Mouse (Mus musculus): Measurements from ENCODE around the gene Stxbp1. TPM values are rescaled to one million over a fixed set of nuclear protein-coding genes. Genes with fewer than 3 reads are reported as not detected.

Gene Stxbp1
- polyA plus RNA-seq, 1 experiment from 2014 or later: 51.4 TPM

GRCm38 (mm10) chr2:32795748-32796418 lies 51.2 kb downstream of the Stxbp1 start:
- WGBS: 89% methylated on average over 13 of the region's 13 CpGs
- H3K27ac ChIP-seq (ENCODE audit: low read depth, low read length): no peak overlapping the region

GRCm38 (mm10) chr2:32791297-32791696 lies 55.7 kb downstream of the Stxbp1 start:
- Histone ChIP-seq H3K27me3 (ENCODE audit: control insufficient read depth, insufficient read depth, low read length) (no peaks in the 10 kb centered on the region), H3K4me1 (ENCODE audit: control insufficient read depth, insufficient read depth, low read length) (no peaks in the 10 kb centered on the region), H3K4me3 (ENCODE audit: low read depth, low read length) (no peak overlapping the region), H3K9me3 (ENCODE audit: control insufficient read depth, low read length) (no peaks in the 10 kb centered on the region), H3K27ac (ENCODE audit: low read depth, low read length) (no peak overlapping the region), H3K9ac (ENCODE audit: low read length) (no peak overlapping the region), H3K36me3 (ENCODE audit: control insufficient read depth, insufficient read depth, low read length) (no peaks in the 10 kb centered on the region; the same call in 1 of the 2 replicates), H3K4me2 (no peak overlapping the region)
- DNase-seq (ENCODE audit: low spot score, missing footprints) (no peak), ATAC-seq (ENCODE audit: low FRiP score) (no peak)
- 85% methylated on average over 6 of the region's 6 CpGs for WGBS

More at GRCm38 (mm10) chr2:32795748-32796418, 51.2 kb downstream of the Stxbp1 start:
- peaks cover 4% of the 10 kb centered on the region; the same call in 1 of the 2 replicates for H3K36me3 ChIP-seq (ENCODE audit: control insufficient read depth, insufficient read depth, low read length)
- no peak overlapping the region for H3K4me2 ChIP-seq
- ATAC-seq (ENCODE audit: low FRiP score) (no peak), DNase-seq (ENCODE audit: low spot score, missing footprints) (no peak)
- H3K9ac ChIP-seq (ENCODE audit: low read length): no peak overlapping the region
- no peaks in the 10 kb centered on the region for H3K4me1 ChIP-seq (ENCODE audit: control insufficient read depth, insufficient read depth, low read length)
- no peak overlapping the region for H3K4me3 ChIP-seq (ENCODE audit: low read depth, low read length)
- no peaks in the 10 kb centered on the region for H3K27me3 ChIP-seq (ENCODE audit: control insufficient read depth, insufficient read depth, low read length)
- no peaks in the 10 kb centered on the region for H3K9me3 ChIP-seq (ENCODE audit: control insufficient read depth, low read length)

GRCm38 (mm10) chr2:32788581-32788980 lies 58.5 kb downstream of the Stxbp1 start:
- ATAC-seq (ENCODE audit: low FRiP score) (no peak), DNase-seq (ENCODE audit: low spot score, missing footprints) (no peak)
- H3K27me3 ChIP-seq (ENCODE audit: control insufficient read depth, insufficient read depth, low read length): no peaks in the 10 kb centered on the region
- H3K9ac ChIP-seq (ENCODE audit: low read length): no peak overlapping the region
- no peak overlapping the region for H3K27ac ChIP-seq (ENCODE audit: low read depth, low read length)
- H3K4me3 ChIP-seq (ENCODE audit: low read depth, low read length): no peak overlapping the region
- no peak overlapping the region for H3K4me2 ChIP-seq
- no peaks in the 10 kb centered on the region for H3K4me1 ChIP-seq (ENCODE audit: control insufficient read depth, insufficient read depth, low read length)
- 93% methylated on average over 2 of the region's 2 CpGs for WGBS
- H3K9me3 ChIP-seq (ENCODE audit: control insufficient read depth, low read length): no peaks in the 10 kb centered on the region
- no peaks in the 10 kb centered on the region for H3K36me3 ChIP-seq (ENCODE audit: control insufficient read depth, insufficient read depth, low read length)

- WGBS: 65% methylated on average over 6 of the region's 6 CpGs
- ATAC-seq (ENCODE audit: low FRiP score): no peak
- Histone ChIP-seq H3K27me3 (ENCODE audit: control insufficient read depth, insufficient read depth, low read length) (no peaks in the 10 kb centered on the region), H3K4me1 (ENCODE audit: control insufficient read depth, insufficient read depth, low read length) (no peaks in the 10 kb centered on the region), H3K27ac (ENCODE audit: low read depth, low read length) (no peak overlapping the region), H3K9me3 (ENCODE audit: control insufficient read depth, low read length) (no peaks in the 10 kb centered on the region), H3K9ac (ENCODE audit: low read length) (no peak overlapping the region), H3K4me3 (ENCODE audit: low read depth, low read length) (no peak overlapping the region), H3K36me3 (ENCODE audit: control insufficient read depth, insufficient read depth, low read length) (no peaks in the 10 kb centered on the region), H3K4me2 (no peak overlapping the region)
- no peak for DNase-seq (ENCODE audit: low spot score, missing footprints)
These were observed 59.9 kb downstream of the Stxbp1 start for GRCm38 (mm10) chr2:32787176-32787575.

GRCm38 (mm10) chr2:32784048-32784681 lies 62.9 kb downstream of the Stxbp1 start, which contains the start of gene Cfap157:
Cfap157 (minus strand) TSS chr2:32784428.
- Histone ChIP-seq H3K9me3 (ENCODE audit: control insufficient read depth, low read length) (no peaks in the 10 kb centered on the region), H3K27ac (ENCODE audit: low read depth, low read length) (no peak within 1 kb of the TSS), H3K36me3 (ENCODE audit: control insufficient read depth, insufficient read depth, low read length) (no peaks in the 10 kb centered on the region), H3K4me1 (ENCODE audit: control insufficient read depth, insufficient read depth, low read length) (peaks cover 1% of the 10 kb centered on the region; the same call in 1 of the 2 replicates), H3K27me3 (ENCODE audit: control insufficient read depth, insufficient read depth, low read length) (no peaks in the 10 kb centered on the region), H3K4me2 (no peak within 1 kb of the TSS), H3K4me3 (ENCODE audit: low read depth, low read length) (no peak within 1 kb of the TSS), H3K9ac (ENCODE audit: low read length) (no peak within 1 kb of the TSS)
- DNase-seq (ENCODE audit: low spot score, missing footprints): peak; percentile 68
- 75% methylated on average over 4 of the region's 4 CpGs for WGBS
- ATAC-seq (ENCODE audit: low FRiP score): no peak

GRCm38 (mm10) chr2:32781710-32782109 lies 65.3 kb downstream of the Stxbp1 start:
- peaks cover 3% of the 10 kb centered on the region; the same call in 1 of the 2 replicates for H3K4me1 ChIP-seq (ENCODE audit: control insufficient read depth, insufficient read depth, low read length)
- H3K4me3 ChIP-seq (ENCODE audit: low read depth, low read length): no peak overlapping the region
- no peaks in the 10 kb centered on the region for H3K27me3 ChIP-seq (ENCODE audit: control insufficient read depth, insufficient read depth, low read length)
- H3K9me3 ChIP-seq (ENCODE audit: control insufficient read depth, low read length): no peaks in the 10 kb centered on the region
- H3K36me3 ChIP-seq (ENCODE audit: control insufficient read depth, insufficient read depth, low read length): no peaks in the 10 kb centered on the region
- ATAC-seq (ENCODE audit: low FRiP score) (no peak), DNase-seq (ENCODE audit: low spot score, missing footprints) (no peak)
- no peak overlapping the region for H3K27ac ChIP-seq (ENCODE audit: low read depth, low read length)
- 74% methylated on average over 6 of the region's 6 CpGs for WGBS
- H3K4me2 ChIP-seq: no peak overlapping the region
- H3K9ac ChIP-seq (ENCODE audit: low read length): no peak overlapping the region

GRCm38 (mm10) chr2:32779714-32780113 lies 67.3 kb downstream of the Stxbp1 start:
- Histone ChIP-seq H3K9me3 (ENCODE audit: control insufficient read depth, low read length) (no peaks in the 10 kb centered on the region), H3K36me3 (ENCODE audit: control insufficient read depth, insufficient read depth, low read length) (no peaks in the 10 kb centered on the region), H3K4me3 (ENCODE audit: low read depth, low read length) (no peak overlapping the region), H3K27me3 (ENCODE audit: control insufficient read depth, insufficient read depth, low read length) (no peaks in the 10 kb centered on the region), H3K27ac (ENCODE audit: low read depth, low read length) (no peak overlapping the region), H3K4me2 (no peak overlapping the region), H3K4me1 (ENCODE audit: control insufficient read depth, insufficient read depth, low read length) (peaks cover 12% of the 10 kb centered on the region; the same call in 1 of the 2 replicates), H3K9ac (ENCODE audit: low read length) (no peak overlapping the region)
- 90% methylated on average over 6 of the region's 6 CpGs for whole genome bisulfite sequencing
- no peak for ATAC-seq (ENCODE audit: low FRiP score)
- DNase-seq (ENCODE audit: low spot score, missing footprints): peak; percentile 56

GRCm38 (mm10) chr2:32779131-32779530 lies 67.9 kb downstream of the Stxbp1 start:
- Histone ChIP-seq H3K9me3 (ENCODE audit: control insufficient read depth, low read length) (no peaks in the 10 kb centered on the region), H3K4me3 (ENCODE audit: low read depth, low read length) (no peak overlapping the region), H3K36me3 (ENCODE audit: control insufficient read depth, insufficient read depth, low read length) (no peaks in the 10 kb centered on the region), H3K27me3 (ENCODE audit: control insufficient read depth, insufficient read depth, low read length) (no peaks in the 10 kb centered on the region), H3K4me1 (ENCODE audit: control insufficient read depth, insufficient read depth, low read length) (peaks cover 12% of the 10 kb centered on the region; the same call in 1 of the 2 replicates), H3K4me2 (no peak overlapping the region), H3K27ac (ENCODE audit: low read depth, low read length) (no peak overlapping the region), H3K9ac (ENCODE audit: low read length) (no peak overlapping the region)
- 9% methylated on average over 8 of the region's 8 CpGs for WGBS
- DNase-seq (ENCODE audit: low spot score, missing footprints): peak; percentile 90
- no peak for ATAC-seq (ENCODE audit: low FRiP score)

- Histone ChIP-seq H3K4me3 (ENCODE audit: low read depth, low read length) (no peak overlapping the region), H3K36me3 (ENCODE audit: control insufficient read depth, insufficient read depth, low read length) (no peaks in the 10 kb centered on the region), H3K9me3 (ENCODE audit: control insufficient read depth, low read length) (no peaks in the 10 kb centered on the region), H3K4me1 (ENCODE audit: control insufficient read depth, insufficient read depth, low read length) (peaks cover 12% of the 10 kb centered on the region; the same call in 1 of the 2 replicates), H3K27ac (ENCODE audit: low read depth, low read length) (no peak overlapping the region), H3K27me3 (ENCODE audit: control insufficient read depth, insufficient read depth, low read length) (no peaks in the 10 kb centered on the region), H3K9ac (ENCODE audit: low read length) (no peak overlapping the region), H3K4me2 (no peak overlapping the region)
- DNase-seq (ENCODE audit: low spot score, missing footprints) (peak; percentile 1), ATAC-seq (ENCODE audit: low FRiP score) (no peak)
- WGBS: 87% methylated on average over 6 of the region's 6 CpGs
These were observed 69.0 kb downstream of the Stxbp1 start for GRCm38 (mm10) chr2:32778081-32778480.

All from midbrain, embryonic 11.5 days (tissue).